In the genomic region with DNA sequence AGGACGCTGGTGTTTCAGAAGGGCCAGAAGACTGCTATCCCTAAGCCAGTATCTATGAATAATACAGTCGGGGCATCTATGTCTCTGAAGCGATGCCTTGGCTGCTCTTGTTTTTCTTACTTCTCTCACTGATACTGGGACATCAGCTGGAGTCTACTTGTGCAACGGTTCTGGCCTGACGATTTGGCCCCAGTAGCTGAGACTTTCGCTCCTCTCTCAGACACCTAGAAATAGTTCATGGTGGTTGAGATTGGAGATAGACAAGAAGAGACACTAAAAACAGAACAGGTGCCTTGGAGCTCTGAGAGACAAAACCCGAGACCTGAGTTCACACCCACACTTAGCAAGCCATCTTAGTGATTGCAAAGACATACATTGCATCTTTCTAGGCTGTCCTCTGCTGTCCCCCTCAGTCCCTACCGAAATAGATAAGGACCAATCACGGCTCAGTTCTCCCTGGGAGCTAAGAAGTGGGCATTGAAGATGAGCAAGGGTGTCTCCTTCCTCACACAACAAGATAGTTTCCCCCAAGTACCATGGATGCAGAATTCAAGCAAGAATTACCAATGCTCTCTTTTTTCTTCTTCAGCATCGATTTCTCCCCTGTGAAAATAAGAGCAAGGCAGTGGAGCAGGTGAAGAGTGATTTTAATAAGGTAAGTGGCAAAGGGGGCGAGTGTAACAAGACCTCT, we compare ENCODE assay signal across 1 mouse cellular context.
TF ChIP-seq lines count a peak whose summit lies in the region.

No protein-coding gene starts in this region.

TF ChIP-seq in CH12.LX, 34 proteins besides CTCF, POLR2A, EP300 and RAD21 (continued from another document):
- no peak; the same call in 1 of the 2 replicates for TF ChIP-seq ELF1 (IDR thresholded peaks at IDR 0.05; ENCODE audit: low read depth, low read length)
- peak; percentile 95 for TF ChIP-seq CHD1 (IDR thresholded peaks at IDR 0.05; ENCODE audit: low read depth, low read length)
- TF ChIP-seq SMC3 (IDR thresholded peaks at IDR 0.05; ENCODE audit: low read depth, low read length): no peak
- no peak; the same call in 1 of the 2 replicates for TF ChIP-seq NELFE (IDR thresholded peaks at IDR 0.05; ENCODE audit: low read depth, low read length)
- TF ChIP-seq IRF4 (IDR thresholded peaks at IDR 0.05; ENCODE audit: low read depth, low read length): no peak; the same call in 1 of the 2 replicates
- TF ChIP-seq RCOR1 (conservative IDR thresholded peaks at IDR 0.05; ENCODE audit: low read depth, low read length): peak; percentile 40
- TF ChIP-seq ETS1 (conservative IDR thresholded peaks at IDR 0.05; ENCODE audit: low read depth, low read length): no peak
- peak; percentile 27; the same call in 1 of the 2 replicates for TF ChIP-seq NRF1 (IDR thresholded peaks at IDR 0.05; ENCODE audit: low read depth, low read length)
- TF ChIP-seq TCF12 (IDR thresholded peaks at IDR 0.05; ENCODE audit: low read depth, low read length): no peak
- TF ChIP-seq TBP (conservative IDR thresholded peaks at IDR 0.05; ENCODE audit: low read depth, low read length): no peak
- no peak for TF ChIP-seq ZKSCAN1 (IDR thresholded peaks at IDR 0.05; ENCODE audit: borderline replicate concordance, low read depth, low read length)
